Mouse (Mus musculus): ENCODE results near the gene 2610318N02Rik.

The 2610318N02Rik gene

DNA sequence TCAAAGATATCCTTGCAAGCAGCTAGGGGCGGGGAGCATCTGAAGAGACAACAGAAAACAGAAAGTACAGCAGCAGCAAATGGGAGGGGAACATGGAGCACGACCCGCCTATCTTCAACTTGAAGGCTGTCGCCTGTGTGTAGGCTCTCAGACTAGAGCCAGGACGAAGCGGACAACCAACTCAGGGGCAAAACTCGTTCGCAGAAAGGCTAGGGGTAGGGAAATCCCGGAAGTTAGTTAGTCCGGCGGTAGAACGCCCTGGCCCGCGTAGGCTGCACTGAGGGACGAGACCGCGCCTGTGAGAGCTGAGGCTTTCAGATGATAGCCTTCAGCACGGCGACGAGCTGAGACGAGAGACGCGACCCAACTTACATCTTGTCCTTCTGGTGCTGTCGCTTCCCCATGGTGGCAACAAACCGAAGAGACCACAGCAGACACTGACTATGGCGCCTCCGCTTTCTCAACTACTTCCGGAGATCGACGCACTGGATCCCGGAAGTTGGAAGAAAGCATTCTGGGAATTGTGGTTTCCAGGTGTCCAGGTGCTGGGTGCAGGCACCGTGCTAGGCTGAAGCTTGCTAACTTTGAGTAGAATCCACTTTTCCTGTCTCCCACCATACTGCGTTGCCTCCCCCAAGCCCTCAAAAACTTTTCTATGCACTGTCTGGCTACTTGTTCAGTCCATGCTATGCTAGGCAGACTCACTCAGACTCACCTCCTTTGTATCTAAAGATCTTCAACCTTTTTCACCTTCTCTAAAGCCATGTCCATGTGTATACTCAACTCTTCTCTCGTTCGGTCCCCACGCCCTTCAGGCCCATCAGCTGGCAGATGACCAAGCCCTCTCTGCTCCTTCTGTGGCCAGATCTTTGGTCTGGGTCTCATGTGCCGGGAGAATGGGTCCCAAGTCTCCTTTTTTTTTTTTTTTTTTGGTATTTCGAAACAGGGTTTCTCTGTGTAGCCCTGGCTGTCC is 13.9 kb downstream of the 2610318N02Rik start, which contains the start of gene Ppil2:
TSS of gene Ppil2 (minus strand) at position 487 of the 973 bp plus-strand sequence.
- peak; percentile 70 for DNase-seq

DNA sequence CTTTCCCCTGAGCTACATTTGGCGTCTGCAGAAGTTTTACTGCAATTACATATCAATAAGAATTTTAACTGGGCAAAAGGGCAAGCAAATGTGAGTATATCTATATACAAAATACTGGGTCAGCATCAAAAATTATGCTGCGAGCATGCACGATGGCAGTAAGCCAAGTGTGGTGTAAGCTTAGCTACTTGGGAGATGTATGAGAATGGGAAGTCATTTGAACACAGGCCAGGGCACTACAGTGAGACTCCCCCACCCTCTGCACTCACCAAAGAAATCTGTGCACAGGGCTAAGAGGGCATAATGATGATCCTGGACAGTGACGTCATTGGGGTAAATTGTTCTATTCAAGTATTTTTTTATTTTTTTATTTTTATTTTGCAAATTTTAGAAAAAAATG is 20.4 kb downstream of the 2610318N02Rik start:
- DNase-seq: no peak

DNA sequence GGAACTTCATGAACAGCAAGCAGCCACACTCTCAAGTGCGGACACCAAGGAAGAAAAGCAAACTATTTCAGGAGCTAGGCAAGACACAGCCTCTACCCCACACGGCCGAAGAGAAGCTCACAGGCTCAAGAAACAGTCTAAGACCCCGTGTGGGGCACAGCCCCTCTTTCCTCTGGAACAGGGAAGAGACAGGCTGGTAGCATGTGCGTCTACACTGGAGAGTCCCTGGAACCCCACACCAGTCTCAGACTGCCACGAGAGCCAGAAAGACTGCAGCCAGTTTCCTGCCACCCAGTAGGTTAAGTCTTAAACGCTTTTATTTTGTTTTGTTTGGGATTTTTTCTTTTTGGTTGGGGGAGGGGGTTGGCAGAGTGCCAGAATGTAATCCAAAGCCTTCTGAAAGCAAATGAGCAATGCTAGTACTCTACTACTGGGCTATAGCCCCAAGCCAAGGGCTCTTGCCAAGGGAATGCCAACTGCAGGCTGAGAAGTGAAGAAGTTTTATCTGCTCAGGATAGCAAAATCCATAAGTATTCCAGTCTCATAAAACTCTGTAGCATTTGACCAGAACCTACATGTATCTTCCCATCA is 22.2 kb downstream of the 2610318N02Rik start:
- DNase-seq: no peak

DNA sequence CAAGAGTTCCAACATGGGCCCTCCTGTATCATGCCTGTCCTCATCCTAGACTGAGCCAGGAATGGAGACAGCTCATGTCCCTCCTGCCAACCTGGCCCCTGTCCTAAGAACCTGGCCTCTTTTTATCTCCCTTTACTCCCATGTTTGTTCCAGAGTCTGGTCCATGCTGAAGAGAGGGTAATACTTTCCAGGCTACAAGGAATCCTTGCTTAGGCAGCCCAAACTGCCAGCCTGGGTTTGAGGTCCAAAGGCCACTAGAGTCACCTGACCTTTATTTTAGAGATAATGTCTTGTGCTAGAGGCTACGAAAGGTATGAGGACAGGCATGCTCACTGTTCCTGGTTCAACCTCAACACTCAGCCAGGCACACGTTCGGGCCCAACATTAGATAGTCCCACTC is 28.0 kb downstream of the 2610318N02Rik start:
- DNase-seq: no peak

DNA sequence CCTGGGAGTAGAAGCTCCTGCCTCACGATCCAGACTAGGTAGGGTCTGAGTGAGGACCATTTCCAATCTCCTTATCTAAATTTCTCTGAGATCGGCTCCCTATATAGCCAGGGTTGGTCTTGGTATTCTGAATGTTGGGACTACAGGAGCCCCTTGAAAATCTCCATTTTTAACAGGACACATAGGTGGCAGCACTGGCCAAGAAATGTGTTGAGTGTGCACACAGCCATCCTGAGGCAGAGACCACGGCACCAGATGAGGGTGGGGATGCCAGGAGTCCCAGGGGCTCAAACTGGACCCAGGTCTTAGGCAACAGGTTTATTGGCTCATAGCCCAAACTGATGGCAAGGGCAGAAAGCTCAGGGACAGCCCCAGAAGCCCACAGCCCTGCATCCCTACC is 36.6 kb downstream of the 2610318N02Rik start:
- no peak for DNase-seq

DNA sequence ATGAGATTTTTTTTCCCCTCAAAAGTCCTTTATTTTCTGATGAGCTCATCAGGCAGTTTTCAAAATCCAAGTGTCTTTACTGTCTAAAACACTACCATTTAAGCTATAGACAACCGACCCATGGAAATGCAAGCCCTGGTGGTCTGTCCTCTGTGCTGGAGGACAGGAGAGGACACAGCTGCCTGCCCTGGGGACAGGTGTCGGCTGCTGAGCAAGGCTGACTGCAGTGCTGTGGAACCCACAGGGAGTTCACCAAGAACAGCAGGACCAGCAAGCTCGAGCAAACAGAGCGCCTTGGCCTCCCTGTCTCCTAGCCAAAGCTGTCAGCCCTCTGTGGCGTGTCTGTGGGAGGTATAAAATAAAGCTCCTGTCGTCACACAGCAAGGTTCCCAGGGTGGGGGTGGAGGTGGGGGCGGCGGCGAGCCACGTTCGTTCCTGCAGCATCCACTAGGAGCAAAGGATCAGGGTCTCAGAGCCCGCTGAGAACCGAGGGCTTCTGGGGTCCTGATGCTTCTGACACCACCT is 38.2 kb downstream of the 2610318N02Rik start:
- DNase-seq: no peak

DNA sequence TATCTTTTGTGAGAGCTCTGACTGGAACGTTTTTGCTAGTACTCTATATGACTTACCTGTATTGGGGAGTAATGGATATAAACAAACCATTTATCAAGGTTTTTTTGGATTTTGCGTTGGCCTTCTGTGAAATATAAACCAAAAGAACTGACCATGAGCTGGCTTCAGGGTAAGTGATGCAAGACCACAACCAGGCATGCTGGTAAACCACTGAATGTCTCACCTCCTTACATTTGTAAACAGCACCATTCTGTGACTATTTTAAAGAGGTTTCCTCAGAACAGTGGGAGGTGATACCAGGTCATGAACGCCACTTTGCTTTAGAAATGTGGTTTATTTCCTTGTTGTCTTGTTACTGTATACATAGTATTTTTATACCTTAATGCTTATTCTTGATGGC is 38.7 kb downstream of the 2610318N02Rik start:
- DNase-seq: no peak

DNA sequence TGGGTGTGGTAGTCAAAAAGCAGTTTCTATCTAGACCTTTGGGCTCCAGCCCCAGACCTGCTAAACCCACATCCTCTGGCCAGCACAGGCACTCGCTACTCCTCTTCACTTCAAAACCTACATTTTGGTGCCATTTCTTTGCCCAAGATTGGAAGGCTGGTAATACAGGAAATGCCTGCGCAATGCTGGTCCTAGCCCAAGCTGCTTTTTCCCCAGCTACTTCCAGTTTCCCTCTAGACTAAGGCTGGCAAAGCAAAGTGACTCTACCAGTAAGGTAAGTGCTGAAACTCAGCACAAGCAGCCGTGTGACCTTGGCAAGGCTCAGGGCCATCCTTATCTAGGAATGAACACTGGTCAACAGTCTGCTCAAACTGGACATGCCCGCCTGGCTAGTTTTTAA is 39.3 kb downstream of the 2610318N02Rik start:
- DNase-seq: no peak

DNA sequence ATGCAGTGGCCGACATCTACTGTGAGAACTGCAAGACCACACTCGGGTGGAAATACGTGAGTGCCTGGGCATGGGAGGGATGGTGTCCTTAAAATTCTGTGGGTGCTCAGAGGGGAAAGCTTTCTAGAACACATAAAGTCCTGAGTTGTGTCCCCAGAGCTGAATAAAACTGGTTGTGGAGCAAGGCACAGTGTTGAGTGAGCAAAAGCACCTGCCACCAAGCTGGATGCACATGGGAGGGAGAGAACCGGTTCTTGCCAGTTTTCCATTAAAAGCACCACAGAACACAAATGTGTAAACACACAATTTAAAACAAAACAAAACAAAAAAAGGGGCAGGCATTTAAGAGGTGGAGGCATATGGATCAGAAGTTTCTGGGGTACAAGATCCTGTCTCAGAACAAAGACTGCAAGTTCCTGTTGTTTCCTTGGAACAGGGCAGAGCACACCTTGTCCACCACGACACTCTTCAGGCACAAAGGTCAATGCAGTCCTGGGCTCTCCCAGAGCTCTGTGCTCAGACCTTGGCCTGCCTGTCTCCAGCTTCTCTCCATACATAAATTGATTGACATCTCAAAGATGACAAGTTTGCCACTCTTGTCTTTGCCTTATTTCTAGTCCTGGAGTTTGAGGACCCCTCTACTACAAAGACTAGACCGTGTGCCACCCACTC is 42.7 kb downstream of the 2610318N02Rik start:
- DNase-seq: no peak

DNA sequence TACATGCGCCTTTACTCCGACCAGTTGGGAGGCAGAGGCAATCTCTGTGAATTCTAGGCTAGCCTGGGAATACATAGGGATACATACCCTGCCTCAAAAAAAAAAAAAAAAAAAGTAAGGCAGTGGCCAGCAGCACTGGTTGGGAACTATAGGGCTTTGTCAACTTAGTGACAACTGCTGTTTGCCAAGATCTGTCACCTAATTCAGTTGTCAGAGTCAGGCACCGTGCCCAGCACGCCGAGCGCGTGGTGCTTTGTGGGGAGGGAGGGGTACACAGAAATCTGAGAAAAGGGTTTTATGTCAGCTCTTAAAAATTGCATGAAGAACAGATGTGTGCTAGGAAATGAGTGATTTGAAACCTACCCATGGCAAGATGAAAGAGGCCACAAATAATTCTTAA is 46.9 kb downstream of the 2610318N02Rik start:
- DNase-seq: no peak

DNA sequence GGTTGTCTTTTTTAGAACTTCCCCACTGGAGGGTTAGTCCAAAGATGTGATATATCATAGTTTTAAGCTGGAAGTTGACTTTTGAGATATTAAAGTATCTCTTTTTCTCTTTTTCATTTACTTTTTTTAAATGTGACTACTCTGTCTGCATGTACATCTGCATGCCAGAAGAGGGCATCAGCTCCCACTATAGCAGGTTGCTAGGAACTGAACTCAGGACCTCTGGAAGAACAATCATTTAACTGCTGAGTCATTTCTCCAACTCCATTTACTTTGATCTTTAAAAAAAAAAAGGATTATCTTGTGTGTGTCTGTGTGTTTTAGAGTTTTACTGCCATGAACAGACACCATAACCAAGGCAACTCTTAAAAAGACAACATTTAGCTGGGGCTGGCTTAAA is 48.1 kb downstream of the 2610318N02Rik start:
- DNase-seq: no peak

DNA sequence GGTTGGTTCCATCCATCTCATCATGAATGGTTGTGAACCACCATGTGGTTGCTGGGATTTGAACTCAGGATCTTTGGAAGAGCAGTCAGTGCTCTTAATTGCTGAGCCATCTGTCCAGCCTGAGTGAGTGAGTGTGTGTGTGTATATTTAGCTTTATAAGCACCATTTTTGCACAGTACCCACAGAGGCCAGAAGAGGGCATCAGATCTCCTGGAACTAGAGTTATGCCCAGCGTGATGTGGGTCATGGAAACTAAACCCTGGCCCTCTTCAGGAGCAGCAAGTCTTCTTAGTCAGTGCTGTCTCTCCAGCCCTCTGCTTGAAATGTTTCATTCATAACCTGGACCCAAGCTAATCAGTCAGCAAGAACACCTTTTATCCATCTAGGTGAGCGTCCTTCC is 48.7 kb downstream of the 2610318N02Rik start:
- peak; percentile 27 for DNase-seq

DNA sequence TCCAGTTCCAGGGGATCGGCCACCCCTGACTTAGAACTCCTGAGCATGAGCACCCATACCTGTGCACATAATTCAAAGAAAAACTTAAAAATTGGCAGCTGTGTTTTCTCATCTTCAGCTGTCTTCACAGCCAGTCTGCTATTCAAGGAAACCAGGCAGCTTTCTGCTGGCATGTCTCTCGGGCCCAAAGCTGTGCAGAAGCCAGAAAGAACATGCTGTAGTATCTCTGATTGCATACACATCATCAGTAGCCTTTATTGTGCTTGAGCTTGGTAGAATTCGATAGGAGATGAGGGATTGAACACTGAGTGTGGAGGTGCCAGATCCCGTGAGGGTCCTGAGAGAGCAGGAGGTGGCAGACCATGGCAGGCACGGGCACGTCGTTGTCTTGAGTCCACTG is 52.0 kb downstream of the 2610318N02Rik start:
- DNase-seq: no peak

DNA sequence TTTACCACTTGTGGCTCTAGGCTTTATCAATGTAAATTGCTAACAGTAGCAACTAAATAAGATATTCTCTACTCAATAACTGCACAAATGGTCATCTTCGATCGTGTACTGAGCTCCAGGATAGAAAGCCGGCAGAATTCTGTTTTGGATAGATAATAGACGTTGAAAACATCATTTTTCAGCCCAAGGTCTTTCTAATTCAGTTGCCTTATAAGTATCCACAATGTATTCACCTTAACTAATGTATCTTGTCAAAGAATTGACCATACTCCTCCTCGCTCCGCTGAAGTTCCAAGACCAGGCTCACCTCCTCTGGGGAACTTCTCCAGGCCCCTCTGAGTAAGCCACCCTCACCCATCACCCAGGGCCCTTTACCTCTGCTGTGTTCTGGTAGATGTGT is 54.3 kb downstream of the 2610318N02Rik start:
- no peak for DNase-seq

DNA sequence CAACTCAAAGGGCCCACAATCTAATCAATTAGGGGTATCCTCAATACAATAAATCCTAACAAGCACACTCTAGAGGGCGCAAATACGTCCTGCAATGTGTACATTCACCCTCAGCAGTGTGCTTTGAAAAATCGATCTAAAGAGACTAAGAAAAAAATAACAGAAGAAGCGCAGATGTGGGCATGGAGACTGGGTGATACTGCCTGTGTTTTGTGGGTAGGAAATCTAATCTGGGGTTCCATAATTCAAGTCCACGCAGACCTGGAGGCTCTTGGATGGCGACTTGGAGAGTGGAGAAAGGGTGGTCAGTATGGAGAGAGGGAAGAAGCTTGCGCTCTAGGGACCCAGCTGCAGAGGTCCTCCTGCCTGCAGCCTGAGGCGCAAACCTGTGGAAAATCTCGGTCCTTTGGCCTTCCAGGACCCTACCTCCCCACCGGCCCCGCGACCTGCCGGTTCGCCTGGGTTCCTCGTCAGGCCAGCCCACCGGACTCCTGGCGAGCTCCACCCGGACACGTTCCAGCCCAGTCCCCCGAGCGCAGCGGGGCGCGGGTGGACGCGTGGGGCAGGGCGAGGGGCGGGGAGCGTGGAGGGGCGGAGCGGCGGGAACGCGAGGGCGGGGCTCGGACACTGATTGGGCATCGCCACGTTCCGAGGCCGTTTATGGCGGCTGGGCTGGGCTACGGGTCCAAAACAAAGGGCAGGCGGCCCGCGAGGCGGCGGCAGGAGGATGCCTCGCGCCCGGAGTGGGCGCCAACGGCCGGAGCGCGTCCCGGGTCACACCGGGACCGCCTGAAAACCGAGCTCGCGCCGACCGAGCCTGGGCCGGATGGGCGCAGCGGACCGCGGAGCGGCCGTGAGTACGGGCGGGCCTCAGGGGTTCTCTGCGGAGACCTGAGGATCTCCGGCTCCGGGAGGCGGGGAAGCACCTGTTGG is 55.2 kb downstream of the 2610318N02Rik start, which contains the start of gene Ypel1:
TSS of gene Ypel1 (plus strand) at position 186 of the 933 bp plus-strand sequence.
- peak; percentile 84 for DNase-seq

DNA sequence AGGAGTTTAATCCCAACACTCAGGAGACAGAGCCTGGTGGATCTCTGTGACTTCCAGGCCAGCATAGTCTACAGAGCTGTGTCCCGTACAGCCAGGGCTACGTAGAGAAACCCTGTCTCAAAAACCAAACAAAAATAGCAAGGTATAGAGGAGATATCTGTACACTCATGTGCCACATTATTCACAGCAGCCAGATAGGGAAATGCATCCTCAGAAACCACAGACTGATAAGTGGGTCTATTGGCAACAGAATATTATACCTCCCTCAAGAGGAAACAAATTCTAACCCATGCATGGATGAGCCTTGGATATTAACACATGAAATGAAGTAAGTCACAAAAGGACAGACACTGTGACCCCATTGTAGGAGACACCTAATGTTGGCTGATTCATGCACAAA is 57.4 kb downstream of the 2610318N02Rik start:
- no peak for DNase-seq
